Mouse (Mus musculus) embryonic fibroblast, embryonic 13.5 days (primary cell): Measurements from ENCODE around the gene Pskh1. TPM values are rescaled to one million over a fixed set of nuclear protein-coding genes. Genes with fewer than 3 reads are reported as not detected.

Experiments used
- H3K27ac ChIP-seq: 2 replicates; pipeline ENCODE4 v1.5.1; 2012; ENCODE audit warnings: low read length, control low read depth, inconsistent platforms; ENCODE audit not compliant: insufficient read depth
- H3K4me1 ChIP-seq: 2 replicates; pipeline ENCODE4 v1.6.1; 2011; ENCODE audit warnings: low read length; ENCODE audit not compliant: control insufficient read depth, insufficient read depth
- H3K4me3 ChIP-seq: 2 replicates; pipeline ENCODE4 v1.5.1; 2011; ENCODE audit warnings: mild to moderate bottlenecking, control low read depth, low read length; ENCODE audit not compliant: insufficient read depth
- CTCF ChIP-seq: IDR thresholded peaks from 2 replicates; pipeline ENCODE4 v1.5.1; 2011; ENCODE audit warnings: mild to moderate bottlenecking, control low read depth, low read length, moderate library complexity, borderline replicate concordance; ENCODE audit not compliant: insufficient read depth
- POLR2A ChIP-seq: IDR thresholded peaks from 2 replicates; pipeline ENCODE4 v1.6.1; 2011; ENCODE audit warnings: low read depth, mild to moderate bottlenecking, control low read depth, low read length, moderate library complexity
- polyA plus RNA-seq: library from polyadenylated mRNA; stranded (reverse); fragments of >200 nt; gene quantifications from 2 replicates; pipeline ENCODE4 v1.2.4, GENCODE M21; 2011; ENCODE audit warnings: low read depth; ENCODE audit not compliant: missing spikeins, insufficient read length

Gene Pskh1
- polyA plus RNA-seq, 1 experiment: 30.5 TPM

DNA sequence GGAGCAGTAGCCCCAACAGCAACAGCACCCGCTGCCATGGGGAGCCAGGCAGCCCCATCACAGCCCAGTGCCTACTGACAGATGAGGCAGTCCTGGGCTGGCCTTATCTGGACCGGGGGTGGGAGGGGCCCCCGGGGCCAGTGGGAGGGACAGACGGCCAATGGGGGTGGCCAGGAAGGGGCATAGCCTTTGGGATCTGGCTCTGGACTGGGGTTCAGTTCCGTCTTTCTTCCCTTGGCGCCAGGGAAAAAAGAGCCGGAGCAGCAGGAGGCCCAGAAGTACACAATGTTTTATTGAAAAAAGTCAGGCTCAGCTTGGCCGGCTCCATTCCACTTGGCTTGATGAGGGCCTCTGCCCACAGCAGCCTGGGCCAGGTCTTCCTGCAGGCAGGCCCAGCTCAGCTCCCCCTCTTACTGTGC, 43.1 kb downstream of the Pskh1 start, which contains the start of gene Lcat:
Lcat (minus strand) TSS at position 62 of the 419 bp plus-strand sequence.
- TF ChIP-seq CTCF (no peak), POLR2A (no peak)
- no peaks in the 10 kb centered on the region for H3K4me1 ChIP-seq

DNA sequence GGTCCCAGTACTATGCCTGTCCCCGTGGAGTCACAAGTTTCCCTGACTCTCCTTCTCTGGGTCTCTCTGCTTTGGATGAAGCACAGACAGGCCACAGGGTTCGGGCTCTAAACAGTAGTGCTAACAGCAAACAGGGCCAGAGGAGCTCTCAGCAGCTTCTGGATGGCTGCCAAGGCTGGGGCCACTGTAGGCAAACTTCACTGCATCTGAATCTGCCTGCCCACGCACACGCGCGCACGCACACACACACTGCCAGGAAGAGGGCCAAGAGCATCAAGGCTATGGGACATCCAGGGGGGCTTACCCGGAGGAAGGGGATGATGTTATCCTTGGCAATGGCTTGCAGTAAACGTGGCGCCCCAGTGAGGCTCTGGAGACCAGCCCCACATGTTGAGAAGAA, 49.1 kb downstream of the Pskh1 start:
- H3K4me1 ChIP-seq: 0 out of 2 replicates have a peak, but pooled peaks cover 3% of the 10 kb centered on the region
- no peak overlapping the region for H3K4me3 ChIP-seq
- H3K27ac ChIP-seq: no peak overlapping the region
- TF ChIP-seq CTCF (no peak), POLR2A (no peak)

More for the DNA sequence above, 43.1 kb downstream of the Pskh1 start, which contains the start of gene Lcat:
- Histone ChIP-seq H3K27ac (no peak within 1 kb of the TSS), H3K4me3 (no peak within 1 kb of the TSS)

DNA sequence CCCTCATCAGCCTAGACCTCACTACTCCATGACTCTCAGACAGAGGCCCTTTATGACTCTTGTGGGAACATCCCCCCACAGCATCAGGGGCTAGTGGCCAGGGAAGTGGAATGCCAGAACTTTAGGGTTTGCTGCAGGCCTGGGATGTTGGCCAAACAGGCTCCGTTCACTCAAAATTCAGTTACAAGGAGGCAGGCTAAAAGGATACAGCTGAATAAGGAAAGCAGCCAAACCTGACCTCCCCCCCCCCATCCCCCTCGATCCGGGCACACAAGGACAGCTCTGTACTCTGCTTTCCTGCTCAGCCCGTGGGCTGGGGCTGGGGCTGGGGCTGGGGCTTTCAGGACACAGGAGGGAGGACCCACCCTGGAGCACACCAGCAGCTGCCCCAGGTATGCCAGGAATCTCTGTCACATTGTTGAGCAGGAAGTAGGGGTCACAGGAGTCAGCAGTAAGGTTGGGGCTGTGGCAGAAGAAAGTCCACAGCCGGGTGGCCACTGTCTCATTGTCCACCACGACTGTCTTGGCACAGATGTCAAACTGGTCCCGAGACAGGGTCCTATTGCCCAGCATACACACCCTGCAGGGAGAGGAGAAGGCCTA, 50.9 kb downstream of the Pskh1 start:
- Histone ChIP-seq H3K27ac (peak overlapping the region; percentile 14), H3K4me3 (no peak overlapping the region), H3K4me1 (0 out of 2 replicates have a peak, but pooled peaks cover 3% of the 10 kb centered on the region)
- no peak for TF ChIP-seq POLR2A
- TF ChIP-seq CTCF: no peak

DNA sequence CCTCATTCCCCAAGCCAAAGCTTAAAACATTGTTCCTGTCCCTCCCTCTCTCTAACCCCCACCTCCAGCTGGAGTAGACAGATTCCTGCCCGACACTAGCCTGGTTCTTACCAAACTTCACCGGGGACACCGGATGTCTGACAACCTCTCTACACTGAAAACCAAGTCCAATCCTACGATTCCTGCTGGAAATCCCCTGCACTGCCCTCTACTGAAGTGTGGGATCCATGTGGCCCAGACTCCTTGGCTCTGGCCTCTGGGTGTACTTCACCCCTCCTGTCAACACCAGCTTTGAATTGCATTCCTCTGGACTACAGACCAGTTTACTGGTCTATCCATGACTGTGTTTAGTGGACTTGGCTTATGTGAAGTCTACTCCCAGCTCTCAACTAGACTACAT, 56.3 kb downstream of the Pskh1 start:
- TF ChIP-seq POLR2A (no peak), CTCF (no peak)
- peaks cover 6% of the 10 kb centered on the region for H3K4me1 ChIP-seq
- H3K27ac ChIP-seq: no peak overlapping the region
- H3K4me3 ChIP-seq: no peak overlapping the region

DNA sequence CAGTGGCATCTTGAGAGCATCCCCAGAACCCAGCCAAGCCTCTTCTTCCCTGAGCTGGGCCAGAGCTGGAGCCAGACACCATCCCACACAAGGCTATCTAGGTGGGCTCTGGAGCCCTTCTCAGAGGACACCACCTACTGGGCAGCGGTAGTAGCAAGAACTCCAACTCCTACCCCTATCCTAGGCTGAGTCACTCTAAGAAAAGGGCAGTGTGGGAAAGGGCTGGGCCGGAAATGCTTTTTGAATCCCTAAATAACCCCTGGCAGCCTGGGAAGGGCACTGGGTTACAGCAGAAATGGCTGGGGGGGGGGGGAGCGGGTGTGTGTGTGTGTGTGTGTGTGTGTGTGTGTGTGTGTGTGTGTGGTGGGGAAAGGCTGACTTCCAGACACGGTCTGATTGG, 57.6 kb downstream of the Pskh1 start:
- H3K4me3 ChIP-seq: no peak overlapping the region
- H3K4me1 ChIP-seq: peaks cover 4% of the 10 kb centered on the region
- peak overlapping the region; percentile 17; the same call in 1 of the 2 replicates for H3K27ac ChIP-seq
- TF ChIP-seq POLR2A (no peak), CTCF (no peak)

DNA sequence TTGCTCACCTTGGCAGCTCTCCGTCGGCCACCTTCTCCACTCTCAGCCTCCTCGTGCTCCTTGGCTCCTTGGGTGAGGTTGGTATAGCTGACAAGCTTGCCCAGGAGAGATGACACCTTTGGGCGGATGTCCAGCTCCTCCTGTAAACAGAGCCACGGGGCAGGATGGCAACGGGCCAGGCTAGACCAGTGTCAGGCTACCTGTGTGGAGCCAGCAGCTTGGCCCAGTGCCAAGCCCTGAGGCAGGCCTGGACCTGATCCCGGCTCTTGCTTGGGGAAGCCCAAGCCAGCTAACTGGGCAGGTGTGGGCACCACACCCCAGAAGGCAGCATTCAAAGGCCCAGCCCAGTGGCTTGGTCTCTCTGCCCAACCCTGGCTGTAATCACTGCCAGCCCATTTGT, 59.1 kb downstream of the Pskh1 start:
- Histone ChIP-seq H3K4me3 (no peak overlapping the region), H3K27ac (no peak overlapping the region), H3K4me1 (peaks cover 6% of the 10 kb centered on the region)
- no peak for TF ChIP-seq POLR2A
- no peak for TF ChIP-seq CTCF

DNA sequence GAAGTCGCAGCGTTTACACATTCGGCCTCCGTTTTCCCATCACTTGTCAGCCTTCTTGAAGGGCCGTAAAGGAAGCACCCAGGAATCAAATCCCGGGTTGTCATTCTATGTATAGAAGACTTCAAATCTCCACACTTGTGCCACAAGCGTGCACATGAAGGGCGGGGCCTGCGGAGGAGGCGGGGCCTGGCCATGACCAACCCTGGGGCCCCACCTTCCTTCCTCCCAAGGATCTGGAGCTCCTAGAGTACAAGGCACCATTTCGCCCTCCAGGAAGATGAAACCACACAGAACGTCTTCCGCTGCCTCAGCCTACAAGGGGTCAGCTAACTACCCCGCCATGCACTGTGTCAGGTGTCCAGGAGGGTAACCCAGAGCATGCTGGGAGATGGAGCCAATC, 60.9 kb downstream of the Pskh1 start:
- H3K4me3 ChIP-seq: no peak overlapping the region

DNA sequence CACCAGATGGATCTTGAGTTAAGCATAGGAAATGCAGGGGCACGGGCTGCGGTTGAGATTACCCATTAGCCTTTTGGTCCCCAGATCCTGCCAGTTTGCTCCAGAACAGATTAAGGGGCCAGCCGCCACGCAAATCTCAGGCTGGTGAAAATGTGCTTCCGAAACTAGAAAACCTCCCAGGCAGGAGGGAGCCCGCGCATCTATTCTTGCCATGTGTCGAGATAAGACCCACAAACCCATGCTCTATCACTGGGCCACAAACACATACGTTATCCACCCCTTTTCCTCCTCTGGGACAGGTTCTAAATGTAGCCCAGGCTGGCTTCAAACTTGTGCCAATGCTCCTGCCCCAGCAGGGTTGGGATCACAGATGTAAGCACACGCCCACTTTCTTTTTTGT, 61.3 kb downstream of the Pskh1 start:
- Histone ChIP-seq H3K27ac (no peak overlapping the region), H3K4me1 (peaks cover 6% of the 10 kb centered on the region), H3K4me3 (no peak overlapping the region)
- no peak for TF ChIP-seq CTCF
- no peak for TF ChIP-seq POLR2A

More for the DNA sequence above, 60.9 kb downstream of the Pskh1 start:
- TF ChIP-seq CTCF (no peak), POLR2A (no peak)
- Histone ChIP-seq H3K27ac (no peak overlapping the region), H3K4me1 (peaks cover 6% of the 10 kb centered on the region)

DNA sequence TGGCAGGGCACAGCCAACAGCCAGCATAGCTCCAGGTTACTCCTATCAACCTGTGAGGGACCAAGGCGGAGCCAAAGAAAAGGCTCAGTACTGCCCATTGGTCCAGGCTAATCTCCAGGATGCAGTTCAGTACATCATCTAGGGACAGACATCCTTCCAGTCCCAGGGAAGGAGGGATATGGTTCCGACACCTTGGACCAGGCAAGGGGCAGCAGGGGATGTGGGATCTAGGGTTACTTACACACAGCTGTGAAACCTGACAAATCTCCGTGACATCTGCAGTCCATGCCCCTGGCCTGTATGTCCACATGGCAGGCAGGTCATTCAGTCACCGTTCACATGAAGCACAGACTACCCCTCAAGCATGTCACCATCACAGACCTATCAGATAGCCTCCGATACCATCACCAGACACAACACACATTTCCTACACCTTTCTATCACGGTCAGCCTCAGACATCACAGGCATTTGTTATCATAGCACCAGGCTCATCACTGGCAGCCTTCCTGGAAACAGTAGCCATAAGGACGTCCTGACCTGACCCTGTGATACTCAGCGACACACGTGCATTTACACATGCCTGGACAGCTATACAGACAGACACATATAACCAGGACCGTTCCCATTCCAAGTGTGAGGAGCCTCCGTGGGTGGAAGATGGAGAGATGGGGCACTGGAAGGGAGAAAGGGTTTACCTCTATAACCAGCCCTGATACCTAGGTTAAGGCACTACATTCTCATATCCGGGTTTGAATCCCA, 64.4 kb downstream of the Pskh1 start:
- TF ChIP-seq POLR2A (0 out of 2 replicates have a peak, but pooled peaks have one; percentile 16), CTCF (no peak)
- peak overlapping the region; percentile 95 for H3K27ac ChIP-seq
- H3K4me1 ChIP-seq: peaks cover 3% of the 10 kb centered on the region; the same call in 1 of the 2 replicates
- H3K4me3 ChIP-seq: peak overlapping the region; percentile 65
